22 mouse cellular contexts compared by ENCODE assay signal in genomic region chr6:92084932-92085331, GRCm38 (mm10). TPM values are rescaled to one million over a fixed set of nuclear protein-coding genes. Genes with fewer than 3 reads are reported as not detected.
A peak's percentile ranks its signal among the peaks of the same experiment; 100 is the strongest.
DNase-seq lines count a peak whose midpoint lies in the region; TF ChIP-seq lines count a peak whose summit lies in the region.
"Had no signal": no experiment of that assay in that cellular context is flagged by ENCODE, and none has a peak within 500 bp of the region (broad histone marks: within the 10 kb centered on the region; RNA-seq: fewer than 3 reads in every experiment).

No protein-coding gene starts in this region.

- intact Hi-C loops in heart, postnatal 25 days (cut with DNase I), result no loop called here

- no peaks in the 10 kb centered on the region; the same call in 1 of the 2 replicates for H3K4me1 ChIP-seq in heart, embryonic 10.5 days
- H3K4me1 ChIP-seq in cortical plate, adult 2 months (ENCODE audit: control insufficient read depth, insufficient read depth, low read length), result peaks cover 6% of the 10 kb centered on the region
- H3K4me1 ChIP-seq: embryonic facial prominence, embryonic 12.5 days; embryonic facial prominence, embryonic 15.5 days; intestine, embryonic 15.5 days had no signal

- no peaks in the 10 kb centered on the region for H3K27me3 ChIP-seq in heart, embryonic 10.5 days (ENCODE audit: insufficient read depth, poor library complexity, severe bottlenecking)
- H3K27me3 ChIP-seq: embryonic facial prominence, embryonic 12.5 days; embryonic facial prominence, embryonic 15.5 days; forebrain, embryonic 12.5 days; forebrain, embryonic 15.5 days; hindbrain, embryonic 13.5 days; intestine, embryonic 15.5 days had no signal

- H3K9me3 ChIP-seq in heart, embryonic 10.5 days, result no peaks in the 10 kb centered on the region
- H3K9me3 ChIP-seq: embryonic facial prominence, embryonic 12.5 days; embryonic facial prominence, embryonic 15.5 days; forebrain, embryonic 12.5 days; forebrain, embryonic 15.5 days; hindbrain, embryonic 10.5 days; hindbrain, embryonic 13.5 days; intestine, embryonic 15.5 days had no signal

- H3K27ac ChIP-seq in heart, embryonic 10.5 days, result no peak overlapping the region
- H3K27ac ChIP-seq in cortical plate, adult 2 months (ENCODE audit: insufficient read depth, low read length), result peak overlapping the region; percentile 10; the same call in 1 of the 2 replicates
- H3K27ac ChIP-seq: embryonic facial prominence, embryonic 12.5 days; embryonic facial prominence, embryonic 15.5 days; forebrain, embryonic 12.5 days; forebrain, embryonic 15.5 days; heart, adult 2 months; hindbrain, embryonic 10.5 days; hindbrain, embryonic 13.5 days; intestine, embryonic 15.5 days had no signal

- WGBS in heart, embryonic 10.5 days, result 70% methylated on average over 3 of the region's 3 CpGs

- H3K36me3 ChIP-seq in heart, embryonic 10.5 days, result no peaks in the 10 kb centered on the region
- H3K36me3 ChIP-seq: embryonic facial prominence, embryonic 12.5 days; embryonic facial prominence, embryonic 15.5 days; forebrain, embryonic 12.5 days; forebrain, embryonic 15.5 days; hindbrain, embryonic 10.5 days; hindbrain, embryonic 13.5 days; intestine, embryonic 15.5 days had no signal

- DNase-seq in heart, embryonic 10.5 days (ENCODE audit: low spot score), result peak; percentile 3
- DNase-seq in heart, postnatal 25 days (ENCODE audit: low spot score), result no peak
- DNase-seq in brain, adult 2 months (ENCODE audit: low read depth, low spot score), result peak; percentile 66
- DNase-seq in lung, postnatal 14 days, result no peak
- DNase-seq in frontal cortex, postnatal 25 days (ENCODE audit: low spot score in 2 of 2), result no peak
- DNase-seq: adrenal gland, adult 8-10 months; adrenal gland, postnatal 25 days; cerebellum, adult 18-20 months; cerebellum, adult 9-10 months; cerebellum, postnatal 14 days; gastrocnemius, postnatal 10 days; gastrocnemius, postnatal 36 days; heart, adult 2 months; heart, postnatal 36 days had no signal

- TF ChIP-seq CTCF in cortical plate, adult 2 months (IDR thresholded peaks at IDR 0.05; ENCODE audit: extremely low read depth, insufficient read depth, low read length), result no peak

- TF ChIP-seq POLR2A in cortical plate, adult 2 months (IDR thresholded peaks at IDR 0.05; ENCODE audit: extremely low read depth, insufficient read depth, low read length), result no peak

- no peak overlapping the region for H3K4me3 ChIP-seq in heart, embryonic 10.5 days
- no peak overlapping the region for H3K4me3 ChIP-seq in cortical plate, adult 2 months (ENCODE audit: insufficient read depth, low read length)
- H3K4me3 ChIP-seq: embryonic facial prominence, embryonic 12.5 days; embryonic facial prominence, embryonic 15.5 days; forebrain, embryonic 12.5 days; forebrain, embryonic 15.5 days; heart, adult 2 months; hindbrain, embryonic 10.5 days; hindbrain, embryonic 13.5 days; intestine, embryonic 15.5 days had no signal

RNA-seq across cellular contexts. Expression of gene Nr2c2, which starts 6.3 kb away (rescaled TPM):
- 15.0 and 15.6 TPM in 2 replicates for polyA plus RNA-seq in heart, embryonic 10.5 days (2016; fragmentation: Nextera tagmentation; extraction: Ambion mirVana)
- 10 to 100 TPM; 23.4 to 27.6 TPM for total RNA-seq in heart, postnatal 25 days (2021)
- polyA plus RNA-seq in cortical plate, adult 2 months (2012; rRNA removed), result 41.8 and 44.4 TPM in 2 replicates

Comparison
In these comparisons a context has a peak if more than half of its experiments do, and no peak if none do; other contexts are left out.
1. DNase-seq: peak in heart, embryonic 10.5 days (single experiment) and brain, adult 2 months (single experiment); none in heart, postnatal 25 days (single experiment), lung, postnatal 14 days (single experiment) and frontal cortex, postnatal 25 days (0 of 2).